Comparison of ENCODE assay signal across 18 mouse cellular contexts in genomic region chr12:51502724-51503123, GRCm38 (mm10).
"Had no signal": no experiment of that assay in that cellular context is flagged by ENCODE, and none has a peak within 500 bp of the region (broad histone marks: within the 10 kb centered on the region; RNA-seq: fewer than 3 reads in every experiment).

No protein-coding gene starts in this region.

- H3K27me3 ChIP-seq: intestine, embryonic 15.5 days; limb, embryonic 12.5 days; limb, embryonic 15.5 days; midbrain, embryonic 12.5 days; midbrain, embryonic 15.5 days had no signal

- DNase-seq: kidney, adult 11 months; kidney, postnatal 14 days; kidney, postnatal 4 days; left cerebral cortex, postnatal 4 days; lung, embryonic 14.5 days; thymus, adult 2 months; thymus, postnatal 14 days; thymus, postnatal 4 days had no signal

- H3K4me1 ChIP-seq: intestine, embryonic 15.5 days had no signal

- H3K9me3 ChIP-seq: intestine, embryonic 15.5 days; limb, embryonic 12.5 days; limb, embryonic 15.5 days; midbrain, embryonic 12.5 days; midbrain, embryonic 15.5 days had no signal

- H3K36me3 ChIP-seq: intestine, embryonic 15.5 days; limb, embryonic 12.5 days; limb, embryonic 15.5 days; midbrain, embryonic 12.5 days; midbrain, embryonic 15.5 days had no signal

- H3K4me3 ChIP-seq: intestine, embryonic 15.5 days; limb, embryonic 12.5 days; limb, embryonic 15.5 days; midbrain, embryonic 12.5 days; midbrain, embryonic 15.5 days; myocyte had no signal

- H3K4me2 ChIP-seq: intestine, embryonic 15.5 days; limb, embryonic 12.5 days; limb, embryonic 15.5 days; lung, embryonic 14.5 days; midbrain, embryonic 12.5 days; midbrain, embryonic 15.5 days had no signal

- H3K27ac ChIP-seq: intestine, embryonic 15.5 days; limb, embryonic 12.5 days; limb, embryonic 15.5 days; macrophage; midbrain, embryonic 12.5 days; midbrain, embryonic 15.5 days; stomach, postnatal 0 days had no signal

- H3K9ac ChIP-seq: intestine, embryonic 15.5 days; limb, embryonic 12.5 days; limb, embryonic 15.5 days; lung, embryonic 14.5 days; midbrain, embryonic 12.5 days; midbrain, embryonic 15.5 days had no signal

- ATAC-seq: hindbrain, embryonic 16.5 days; intestine, embryonic 15.5 days; lung, postnatal 0 days; midbrain, embryonic 15.5 days had no signal
